Mouse (Mus musculus): ENCODE measurements at regions not wholly inside any gene's neighbourhood (a gene's known extent, or its start where the extent isn't known, plus 50 kb on each side); places are given as distances from the start of the nearest gene placed in this dataset.

- no peaks in the 10 kb centered on the region for H3K4me1 ChIP-seq (ENCODE audit: insufficient read depth)
- no peak overlapping the region for H3K27ac ChIP-seq (ENCODE audit: low read depth, low read length)
- no peak overlapping the region for H3K9ac ChIP-seq
- no peak overlapping the region for H3K4me2 ChIP-seq (ENCODE audit: low read depth)
- H3K27me3 ChIP-seq (ENCODE audit: insufficient read depth, low read length): no peaks in the 10 kb centered on the region
- WGBS: 51% methylated on average over 1 of the region's 1 CpGs
- no peaks in the 10 kb centered on the region for H3K36me3 ChIP-seq (ENCODE audit: insufficient read depth)
- ATAC-seq (no peak), DNase-seq (no peak)
- TF ChIP-seq CTCF (IDR thresholded peaks at IDR 0.05; ENCODE audit: low read depth): no peak
- no peak overlapping the region for H3K4me3 ChIP-seq (ENCODE audit: low read depth, low read length)
- no peaks in the 10 kb centered on the region for H3K9me3 ChIP-seq (ENCODE audit: low read length)
Measured at GRCm38 (mm10) chr7:84747847-84748246, 58.1 kb upstream of the Zfand6 start.

- no peak for ATAC-seq
- H3K27me3 ChIP-seq (ENCODE audit: insufficient read depth, low read length): no peaks in the 10 kb centered on the region
- no peak overlapping the region for H3K4me2 ChIP-seq (ENCODE audit: low read depth)
- no peak overlapping the region for H3K4me3 ChIP-seq (ENCODE audit: low read depth, low read length)
- no peaks in the 10 kb centered on the region for H3K4me1 ChIP-seq (ENCODE audit: insufficient read depth)
- WGBS: 95% methylated on average over 5 of the region's 5 CpGs
- TF ChIP-seq CTCF (IDR thresholded peaks at IDR 0.05; ENCODE audit: low read depth): no peak
- H3K27ac ChIP-seq (ENCODE audit: low read depth, low read length): no peak overlapping the region
- no peak overlapping the region for H3K9ac ChIP-seq
- H3K36me3 ChIP-seq (ENCODE audit: insufficient read depth): no peaks in the 10 kb centered on the region
- H3K9me3 ChIP-seq (ENCODE audit: low read length): no peaks in the 10 kb centered on the region
- DNase-seq: no peak
Measured at GRCm38 (mm10) chr7:84744321-84745070, 54.7 kb upstream of the Zfand6 start.

GRCm38 (mm10) chr7:84739965-84740390 lies 50.2 kb upstream of the Zfand6 start:
- 14% methylated on average over 2 of the region's 2 CpGs for WGBS
- no peak for TF ChIP-seq CTCF (IDR thresholded peaks at IDR 0.05; ENCODE audit: low read depth)
- no peaks in the 10 kb centered on the region for H3K27me3 ChIP-seq (ENCODE audit: insufficient read depth, low read length)

More at GRCm38 (mm10) chr7:84739965-84740390, 50.2 kb upstream of the Zfand6 start:
- Histone ChIP-seq H3K4me2 (ENCODE audit: low read depth) (no peak overlapping the region), H3K36me3 (ENCODE audit: insufficient read depth) (no peaks in the 10 kb centered on the region), H3K27ac (ENCODE audit: low read depth, low read length) (no peak overlapping the region), H3K4me3 (ENCODE audit: low read depth, low read length) (no peak overlapping the region), H3K4me1 (ENCODE audit: insufficient read depth) (no peaks in the 10 kb centered on the region), H3K9ac (no peak overlapping the region), H3K9me3 (ENCODE audit: low read length) (no peaks in the 10 kb centered on the region)
- DNase-seq (peak; percentile 25), ATAC-seq (no peak)

All from forebrain, postnatal 0 days (tissue).